Mouse (Mus musculus): ENCODE measurements around the gene Aplnr.

DNA sequence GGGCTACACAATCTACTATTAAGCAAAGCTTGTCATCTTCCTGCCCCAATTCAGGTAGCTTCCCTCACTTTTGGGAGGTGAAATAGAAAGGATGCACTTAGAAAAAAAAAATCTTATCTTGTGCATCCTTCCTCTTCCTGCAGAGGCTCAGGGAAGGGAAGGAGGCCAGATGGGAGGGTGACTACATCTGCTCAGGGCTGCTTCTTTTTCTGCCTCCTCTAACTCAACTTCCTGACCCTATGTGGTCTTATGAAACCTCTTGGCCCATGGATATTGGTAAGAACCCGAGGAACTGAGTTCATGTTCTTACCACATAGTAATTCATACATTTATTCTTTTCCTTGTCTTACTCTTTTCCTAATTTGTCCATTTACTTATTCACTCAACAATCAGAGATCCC, 926 bp upstream of the Aplnr start:
- TF ChIP-seq POLR2A (IDR thresholded peaks at IDR 0.05; ENCODE audit: low read depth, low read length) (no peak), CTCF (conservative IDR thresholded peaks at IDR 0.05 in 1 of 2, IDR thresholded peaks at IDR 0.05 in 1 of 2; ENCODE audit: low read depth in 2 of 2, low read length in 2 of 2) (no peak), TCF12 (IDR thresholded peaks at IDR 0.05; ENCODE audit: low read depth, low read length) (no peak), MAFK (IDR thresholded peaks at IDR 0.05; ENCODE audit: insufficient replicate concordance, low read length) (no peak), HCFC1 (IDR thresholded peaks at IDR 0.05; ENCODE audit: low read depth, low read length) (no peak), EP300 (IDR thresholded peaks at IDR 0.05; ENCODE audit: low read length) (no peak), NRF1 (IDR thresholded peaks at IDR 0.05; ENCODE audit: low read depth, low read length) (no peak), JUND (conservative IDR thresholded peaks at IDR 0.05; ENCODE audit: low read depth, low read length) (no peak)
